Mouse (Mus musculus): ENCODE measurements at regions not wholly inside any gene's neighbourhood (a gene's known extent, or its start where the extent isn't known, plus 50 kb on each side); places are given as distances from the start of the nearest gene placed in this dataset.

DNA sequence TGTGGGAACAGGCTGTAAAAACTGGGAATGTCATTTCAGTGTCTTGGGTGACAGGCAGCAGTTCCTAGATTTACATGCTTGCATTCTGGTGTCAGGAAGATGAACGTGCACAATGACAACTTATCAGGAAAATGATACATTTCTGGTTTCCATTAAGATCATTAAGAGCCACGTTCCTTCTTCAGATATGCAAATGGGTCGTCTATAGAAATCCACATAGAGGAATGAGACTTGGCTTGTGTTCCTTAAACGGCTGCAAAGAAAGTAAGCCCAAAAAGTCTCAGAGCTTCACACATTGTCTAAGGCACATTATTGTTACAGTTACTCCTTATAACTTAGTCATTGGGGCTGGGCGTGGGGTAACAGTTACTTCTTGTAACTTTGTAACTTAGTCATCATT is 314.4 kb downstream of the Ttll7 start:
- intact Hi-C loops (cut with DNase I), result no loop called here
- no peak for DNase-seq

DNA sequence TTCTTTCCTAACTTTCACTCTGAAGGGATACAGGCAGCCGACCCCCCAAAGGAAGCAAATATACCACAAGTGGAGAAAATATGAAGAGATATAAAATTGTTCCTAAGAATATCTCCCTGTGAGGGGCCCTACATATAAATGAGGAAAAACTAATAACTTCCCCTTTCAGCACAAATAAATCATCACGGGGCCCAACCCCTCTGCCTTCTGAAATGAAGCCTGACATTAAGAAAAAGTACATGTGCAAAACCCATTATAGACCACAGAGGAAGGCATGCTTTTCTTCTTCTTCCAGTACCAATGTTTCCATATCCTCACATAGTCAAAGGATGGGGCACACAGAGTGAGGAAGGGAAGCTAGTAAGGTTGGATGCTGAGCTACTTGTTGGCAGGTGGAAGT is 317.0 kb downstream of the Ttll7 start:
- DNase-seq, result no peak
- intact Hi-C loops (cut with DNase I), result no loop called here

DNA sequence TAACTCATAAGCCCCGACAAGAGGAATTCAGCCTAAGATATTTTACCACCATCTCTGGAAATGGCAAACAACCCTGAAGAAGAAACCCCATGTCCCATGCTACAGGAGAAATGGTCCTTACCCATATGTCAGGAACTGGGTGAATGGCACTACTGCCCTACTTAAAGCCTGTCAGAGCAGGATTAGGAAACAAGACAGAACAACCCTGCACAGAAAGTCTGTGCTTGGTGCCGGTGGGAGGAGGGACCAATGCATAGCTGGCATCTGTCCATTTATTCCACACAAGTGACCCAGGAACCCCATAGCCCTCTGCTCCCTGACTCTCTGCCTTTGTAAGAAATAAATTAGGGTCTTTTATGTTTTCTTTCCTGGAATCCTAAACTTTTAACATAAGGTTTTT is 317.9 kb downstream of the Ttll7 start:
- intact Hi-C loops (cut with DNase I), result no loop called here
- DNase-seq, result no peak

GRCm38 (mm10) chr3:147178746-147179145 is 326.6 kb downstream of the Ttll7 start:
- DNase-seq, result no peak
- intact Hi-C loops (cut with DNase I), result no loop called here

DNA sequence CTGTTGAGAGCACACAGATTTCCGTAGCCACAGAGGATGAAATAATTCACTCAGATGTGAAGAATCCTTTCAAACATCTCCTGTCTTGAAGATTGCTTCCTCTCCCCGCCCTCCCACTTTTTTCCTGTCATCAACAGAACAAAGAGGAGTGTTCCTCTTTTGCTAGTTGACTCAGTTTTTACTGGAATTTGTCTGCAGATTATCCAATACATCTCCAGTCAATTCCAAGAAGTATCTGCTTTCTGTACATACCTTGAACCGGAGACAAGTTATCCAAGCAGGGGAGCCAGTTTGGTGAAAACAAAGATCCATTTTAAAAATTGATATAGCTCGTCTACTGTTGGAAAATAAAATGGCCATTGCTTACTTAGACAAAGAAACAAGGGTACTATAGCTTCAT is 328.5 kb downstream of the Ttll7 start:
- intact Hi-C loops (cut with DNase I), result no loop called here
- no peak for DNase-seq

DNA sequence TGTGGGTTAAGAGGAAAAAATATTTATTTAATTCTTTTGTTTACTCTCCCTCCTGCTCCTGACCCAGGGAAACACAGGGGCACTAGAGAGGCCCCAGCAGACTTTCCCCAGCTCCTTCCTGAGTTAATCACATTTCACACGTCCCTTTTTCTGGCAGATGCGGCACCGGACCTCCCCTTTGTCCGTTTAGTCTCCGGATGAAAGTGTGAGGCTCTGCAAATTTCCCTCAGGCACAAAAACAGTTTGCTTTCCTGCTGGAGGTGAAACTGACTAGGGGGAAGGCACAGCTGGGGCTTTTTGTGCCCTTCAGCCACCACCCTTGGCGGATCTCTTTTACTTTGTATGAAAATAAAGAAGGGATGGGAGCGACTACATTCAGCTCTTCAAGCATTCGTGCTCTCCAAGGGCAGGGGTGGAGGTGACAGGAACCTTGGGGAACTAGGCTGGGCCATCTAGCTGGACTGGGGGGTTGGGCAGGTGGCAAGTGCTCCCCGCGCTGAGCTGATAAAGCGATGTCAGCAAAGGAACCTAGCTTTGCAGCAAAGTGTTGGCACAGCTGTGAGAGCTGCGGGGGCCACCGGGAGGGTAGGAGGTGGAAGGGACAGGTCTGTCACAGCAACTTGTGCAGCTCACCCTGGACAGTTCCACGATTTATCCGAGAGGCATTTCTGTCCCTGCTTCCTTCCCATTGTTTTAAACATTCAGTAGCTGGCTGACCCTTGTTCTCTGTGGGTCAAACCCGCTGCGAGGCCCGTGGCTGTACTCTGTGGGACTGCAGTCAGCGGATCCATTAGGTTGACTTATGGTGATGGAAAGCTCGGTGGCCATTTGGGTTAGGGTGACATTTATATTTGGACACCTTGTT is 329.6 kb downstream of the Ttll7 start:
- DNase-seq, result peak; percentile 33
- intact Hi-C loops (cut with DNase I), result no loop called here

- intact Hi-C loops (cut with DNase I), result no loop called here
- peak; percentile 89 for DNase-seq
Observed at GRCm38 (mm10) chr3:147182366-147182875, 330.3 kb downstream of the Ttll7 start.

- no peak for DNase-seq
- intact Hi-C loops (cut with DNase I), result no loop called here
Observed at GRCm38 (mm10) chr3:147183656-147184290, 331.6 kb downstream of the Ttll7 start.

GRCm38 (mm10) chr3:147189737-147190136 is 337.6 kb downstream of the Ttll7 start:
- no peak for DNase-seq
- intact Hi-C loops (cut with DNase I), result no loop called here

DNA sequence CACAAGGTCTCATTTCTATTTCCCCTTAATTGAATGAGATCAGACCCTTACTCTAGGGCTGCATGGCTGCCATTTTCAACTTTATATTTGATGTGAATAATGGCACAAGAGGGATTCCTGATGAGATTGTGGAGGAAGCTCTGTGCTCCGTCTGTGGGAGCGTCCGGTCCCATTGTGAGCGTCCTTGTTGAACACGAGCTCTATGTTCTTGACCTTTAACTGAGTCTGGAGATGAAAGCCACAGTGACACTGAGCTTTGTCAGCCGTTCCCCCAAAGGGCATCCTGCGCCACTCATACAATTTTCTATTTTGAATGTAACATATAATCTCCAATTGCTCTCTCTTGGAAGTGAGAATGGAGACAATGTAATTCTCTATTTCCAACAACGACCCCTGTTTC is 344.5 kb downstream of the Ttll7 start:
- intact Hi-C loops (cut with DNase I), result no loop called here
- no peak for DNase-seq

DNA sequence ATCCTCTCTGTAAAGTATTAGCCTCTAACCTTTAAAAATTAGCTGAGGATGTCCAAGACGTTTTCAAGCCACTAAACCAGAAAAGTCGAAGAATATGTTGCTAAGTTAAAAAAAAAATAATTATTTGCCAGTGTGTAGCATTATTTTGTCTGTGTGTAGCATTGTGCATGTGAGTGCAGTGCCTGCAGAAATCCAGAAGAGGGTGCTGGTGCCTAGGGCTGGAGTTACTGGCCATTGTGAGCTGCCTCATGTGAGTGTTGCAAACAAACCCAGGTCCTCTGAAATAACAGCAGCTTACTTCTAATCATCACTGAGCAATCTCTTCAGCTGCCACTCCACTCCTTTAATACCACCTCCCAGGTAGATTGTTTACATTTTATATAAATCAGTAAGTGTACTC is 345.0 kb downstream of the Ttll7 start:
- no peak for DNase-seq
- intact Hi-C loops (cut with DNase I), result no loop called here

- no peak for DNase-seq
- intact Hi-C loops (cut with DNase I), result no loop called here
Observed at GRCm38 (mm10) chr3:147211127-147211940, 359.2 kb downstream of the Ttll7 start.

- DNase-seq, result no peak
- intact Hi-C loops (cut with DNase I), result no loop called here
Observed at GRCm38 (mm10) chr3:147228663-147229062, 376.5 kb downstream of the Ttll7 start.

GRCm38 (mm10) chr3:147230594-147230993 is 378.4 kb downstream of the Ttll7 start:
- intact Hi-C loops (cut with DNase I), result no loop called here
- DNase-seq, result no peak

DNA sequence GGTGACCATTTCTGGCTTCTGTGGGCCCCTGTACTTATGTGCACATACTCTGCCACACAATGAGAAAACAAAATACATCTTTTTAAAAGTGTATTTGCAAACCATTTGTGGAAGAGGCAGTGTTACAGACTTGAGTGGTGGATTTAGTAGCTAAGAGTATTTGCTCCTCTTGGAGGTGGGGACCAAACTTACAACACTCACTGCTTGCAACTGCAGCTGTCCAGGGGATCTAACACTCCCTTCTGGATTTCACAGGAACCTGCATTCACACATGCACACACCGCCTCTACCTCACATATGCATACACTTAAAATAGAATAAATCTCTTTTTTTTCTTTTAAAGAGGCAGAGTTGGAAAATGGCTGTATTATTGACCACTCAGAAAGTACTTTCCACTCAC is 386.2 kb downstream of the Ttll7 start:
- intact Hi-C loops (cut with DNase I), result no loop called here
- no peak for DNase-seq

DNA sequence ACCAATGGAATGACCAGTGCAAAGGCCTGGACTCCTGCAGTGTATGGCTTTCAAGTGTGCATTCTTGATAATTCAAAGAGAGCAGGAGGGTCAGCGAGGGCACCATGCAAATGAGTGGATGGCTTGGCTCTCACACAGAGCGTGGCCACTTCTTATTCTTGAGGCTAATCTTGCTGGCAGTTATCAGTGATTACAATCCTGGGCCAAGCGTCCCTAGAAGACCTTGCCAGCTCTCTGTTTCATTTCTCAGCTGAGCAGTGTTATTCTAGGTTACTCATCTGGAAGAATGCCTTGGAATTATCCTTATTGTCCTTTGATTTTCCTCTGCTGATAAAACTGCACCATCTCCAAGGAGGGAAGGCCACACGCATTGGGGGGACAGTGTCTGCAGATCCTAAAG is 388.5 kb downstream of the Ttll7 start:
- intact Hi-C loops (cut with DNase I), result no loop called here
- DNase-seq, result peak; percentile 4

GRCm38 (mm10) chr3:147244911-147245430 is 392.8 kb downstream of the Ttll7 start:
- intact Hi-C loops (cut with DNase I), result no loop called here
- DNase-seq, result peak; percentile 16

- intact Hi-C loops (cut with DNase I), result no loop called here
- DNase-seq, result no peak
Observed at GRCm38 (mm10) chr3:147246141-147246540, 394.0 kb downstream of the Ttll7 start.

- no peak for DNase-seq
- intact Hi-C loops (cut with DNase I), result no loop called here
Observed at GRCm38 (mm10) chr3:147249466-147249865, 397.3 kb downstream of the Ttll7 start.

- DNase-seq, result no peak
- intact Hi-C loops (cut with DNase I), result no loop called here
Observed at GRCm38 (mm10) chr3:147249906-147250305, 397.7 kb downstream of the Ttll7 start.

GRCm38 (mm10) chr3:147252226-147252788 is 400.1 kb downstream of the Ttll7 start:
- intact Hi-C loops (cut with DNase I), result no loop called here

More at GRCm38 (mm10) chr3:147252226-147252788, 400.1 kb downstream of the Ttll7 start:
- no peak for DNase-seq

Data from left cerebral cortex, postnatal 4 days (tissue).